Mouse (Mus musculus) heart, postnatal 0 days (tissue): ENCODE data around the gene Pepd.

Experiments used
- CTCF ChIP-seq: IDR thresholded peaks from 2 replicates; pipeline ENCODE4 v1.5.1; 2016; ENCODE audit warnings: antibody characterized with exemption, control low read depth, low read depth
- EP300 ChIP-seq: IDR thresholded peaks from 2 replicates; pipeline ENCODE4 v1.6.1; 2016; ENCODE audit warnings: antibody characterized with exemption, low read depth

GRCm38 (mm10) chr7:34988488-34988887 is 76.3 kb downstream of the Pepd start:
- TF ChIP-seq CTCF (no peak), EP300 (no peak)
